Mouse (Mus musculus) midbrain, embryonic 13.5 days (tissue): ENCODE measurements around the gene Fcna. TPM values are rescaled to one million over a fixed set of nuclear protein-coding genes. Genes with fewer than 3 reads are reported as not detected.
A peak's percentile ranks its signal among the peaks of the same experiment; 100 is the strongest.

Source experiments
- ATAC-seq: fragments of 200-750 bp; cut with Nextera tagmentation; 2 replicates; pipeline ENCODE4 v1.8.0; 2017; ENCODE audit warnings: mild to moderate bottlenecking, moderate TSS enrichment, moderate library complexity
- H3K27ac ChIP-seq: fragments of 300-500 bp; sonication (generic); 2 replicates; pipeline ENCODE4 v1.5.1; 2015; ENCODE audit warnings: inconsistent platforms, mild to moderate bottlenecking, moderate library complexity
- H3K27me3 ChIP-seq: fragments of 300-500 bp; sonication (generic); 2 replicates; pipeline ENCODE4 v1.6.1; 2015; ENCODE audit warnings: mild to moderate bottlenecking, inconsistent platforms
- H3K36me3 ChIP-seq: fragments of 300-500 bp; sonication (generic); 2 replicates; pipeline ENCODE4 v1.6.1; 2015; ENCODE audit warnings: mild to moderate bottlenecking, inconsistent platforms
- H3K4me1 ChIP-seq: fragments of 300-500 bp; sonication (generic); replicated peaks from 2 replicates; pipeline ENCODE4 v1.6.1; 2015; ENCODE audit warnings: inconsistent platforms
- H3K4me2 ChIP-seq: fragments of 300-500 bp; sonication (generic); replicated peaks from 2 replicates; pipeline ENCODE4 v1.6.1; 2015; ENCODE audit warnings: moderate library complexity, mild to moderate bottlenecking, inconsistent platforms
- H3K4me3 ChIP-seq: fragments of 300-500 bp; sonication (generic); replicated peaks from 2 replicates; pipeline ENCODE4 v1.5.1; 2015; ENCODE audit warnings: mild to moderate bottlenecking, inconsistent platforms
- H3K9ac ChIP-seq: fragments of 300-500 bp; sonication (generic); replicated peaks from 2 replicates; pipeline ENCODE4 v1.6.1; 2015; ENCODE audit warnings: mild to moderate bottlenecking, inconsistent platforms
- H3K9me3 ChIP-seq: fragments of 300-500 bp; sonication (generic); 2 replicates; pipeline ENCODE4 v1.6.1; 2016; ENCODE audit warnings: mild to moderate bottlenecking, inconsistent platforms
- WGBS: fragments of 180-500 bp; shearing (Covaris S2); methylation state at CpG from one replicate; pipeline ENCODE4 v1.1.7; 2015; 5-methylcytosine and 5-hydroxymethylcytosine counted together
- polyA plus RNA-seq: library from polyadenylated mRNA; unstranded; fragments of >200 nt; fragmentation: Nextera tagmentation; extraction: Ambion mirVana; gene quantifications from 2 replicates; pipeline ENCODE4 v1.2.1, GENCODE M21; 2015

Gene Fcna
- polyA plus RNA-seq, 1 experiment from 2014 or later = 1.1 TPM

GRCm38 (mm10) chr2:25602526-25602925 lies 25.3 kb downstream of the Fcna start:
- H3K36me3 ChIP-seq = peaks cover 59% of the 10 kb centered on the region
- no peak overlapping the region for H3K27ac ChIP-seq
- WGBS = 97% methylated on average over 5 of the region's 5 CpGs
- H3K4me3 ChIP-seq = no peak overlapping the region
- no peaks in the 10 kb centered on the region for H3K27me3 ChIP-seq
- no peaks in the 10 kb centered on the region for H3K9me3 ChIP-seq
- no peak overlapping the region for H3K4me2 ChIP-seq
- no peak overlapping the region for H3K9ac ChIP-seq
- ATAC-seq = no peak
- H3K4me1 ChIP-seq = peaks cover 16% of the 10 kb centered on the region

GRCm38 (mm10) chr2:25600037-25600436 lies 27.8 kb downstream of the Fcna start:
- no peak overlapping the region for H3K4me3 ChIP-seq
- H3K4me1 ChIP-seq = no peaks in the 10 kb centered on the region
- H3K9me3 ChIP-seq = no peaks in the 10 kb centered on the region
- ATAC-seq = no peak
- H3K27me3 ChIP-seq = no peaks in the 10 kb centered on the region
- H3K9ac ChIP-seq = no peak overlapping the region
- H3K4me2 ChIP-seq = no peak overlapping the region
- peaks cover 84% of the 10 kb centered on the region for H3K36me3 ChIP-seq
- 97% methylated on average over 2 of the region's 2 CpGs for WGBS
- H3K27ac ChIP-seq = no peak overlapping the region

- H3K36me3 ChIP-seq = peaks cover 91% of the 10 kb centered on the region
- H3K4me3 ChIP-seq = no peak overlapping the region
- H3K9me3 ChIP-seq = no peaks in the 10 kb centered on the region
- no peak overlapping the region for H3K9ac ChIP-seq
- ATAC-seq = no peak
- no peaks in the 10 kb centered on the region for H3K27me3 ChIP-seq
- no peaks in the 10 kb centered on the region for H3K4me1 ChIP-seq
- H3K4me2 ChIP-seq = no peak overlapping the region
- 94% methylated on average over 1 of the region's 1 CpGs for WGBS
- no peak overlapping the region for H3K27ac ChIP-seq
These were observed 29.1 kb downstream of the Fcna start for GRCm38 (mm10) chr2:25598749-25599148.

GRCm38 (mm10) chr2:25596765-25597510 lies 30.9 kb downstream of the Fcna start:
- no peaks in the 10 kb centered on the region for H3K27me3 ChIP-seq
- H3K4me2 ChIP-seq = no peak overlapping the region
- H3K4me3 ChIP-seq = no peak overlapping the region
- ATAC-seq = no peak
- peaks cover 95% of the 10 kb centered on the region for H3K36me3 ChIP-seq
- 95% methylated on average over 5 of the region's 5 CpGs for WGBS
- no peaks in the 10 kb centered on the region for H3K4me1 ChIP-seq
- no peak overlapping the region for H3K27ac ChIP-seq
- no peak overlapping the region for H3K9ac ChIP-seq
- no peaks in the 10 kb centered on the region for H3K9me3 ChIP-seq

- no peaks in the 10 kb centered on the region for H3K9me3 ChIP-seq
- H3K4me1 ChIP-seq = no peaks in the 10 kb centered on the region
- no peak overlapping the region for H3K27ac ChIP-seq
- H3K27me3 ChIP-seq = no peaks in the 10 kb centered on the region
- no peak overlapping the region for H3K9ac ChIP-seq
- H3K4me2 ChIP-seq = no peak overlapping the region
- peaks cover 93% of the 10 kb centered on the region for H3K36me3 ChIP-seq
- ATAC-seq = no peak
- WGBS = 92% methylated on average over 2 of the region's 2 CpGs
- no peak overlapping the region for H3K4me3 ChIP-seq
These were observed 36.0 kb downstream of the Fcna start for GRCm38 (mm10) chr2:25591863-25592262.

GRCm38 (mm10) chr2:25588227-25588907 lies 39.5 kb downstream of the Fcna start:
- Histone ChIP-seq H3K4me1 (peaks cover 3% of the 10 kb centered on the region; the same call in 1 of the 2 replicates), H3K27ac (no peak overlapping the region), H3K36me3 (peaks cover 97% of the 10 kb centered on the region), H3K9ac (no peak overlapping the region), H3K4me2 (no peak overlapping the region), H3K4me3 (no peak overlapping the region), H3K9me3 (no peaks in the 10 kb centered on the region), H3K27me3 (no peaks in the 10 kb centered on the region)
- WGBS = 97% methylated on average over 8 of the region's 8 CpGs
- ATAC-seq = no peak

- WGBS = 94% methylated on average over 8 of the region's 8 CpGs
- ATAC-seq = no peak
- no peak overlapping the region for H3K9ac ChIP-seq
- H3K4me1 ChIP-seq = peaks cover 14% of the 10 kb centered on the region
- no peak overlapping the region for H3K4me2 ChIP-seq
- no peak overlapping the region for H3K4me3 ChIP-seq
- no peaks in the 10 kb centered on the region for H3K27me3 ChIP-seq
- H3K9me3 ChIP-seq = no peaks in the 10 kb centered on the region
- H3K27ac ChIP-seq = no peak overlapping the region
- H3K36me3 ChIP-seq = peaks cover 92% of the 10 kb centered on the region
These were observed 40.5 kb downstream of the Fcna start for GRCm38 (mm10) chr2:25587290-25587689.

GRCm38 (mm10) chr2:25585601-25586000 lies 42.2 kb downstream of the Fcna start:
- peaks cover 75% of the 10 kb centered on the region for H3K36me3 ChIP-seq
- no peak overlapping the region for H3K9ac ChIP-seq
- no peak for ATAC-seq
- H3K4me3 ChIP-seq = no peak overlapping the region
- 94% methylated on average over 3 of the region's 3 CpGs for WGBS
- peaks cover 6% of the 10 kb centered on the region for H3K27me3 ChIP-seq
- H3K4me2 ChIP-seq = no peak overlapping the region
- no peaks in the 10 kb centered on the region for H3K9me3 ChIP-seq
- H3K27ac ChIP-seq = no peak overlapping the region
- peaks cover 29% of the 10 kb centered on the region for H3K4me1 ChIP-seq

- peaks cover 68% of the 10 kb centered on the region for H3K36me3 ChIP-seq
- 89% methylated on average over 4 of the region's 4 CpGs for whole genome bisulfite sequencing
- ATAC-seq = no peak
These were observed 43.0 kb downstream of the Fcna start for GRCm38 (mm10) chr2:25584856-25585255.

GRCm38 (mm10) chr2:25584152-25584551 lies 43.7 kb downstream of the Fcna start:
- Histone ChIP-seq H3K27ac (no peak overlapping the region), H3K4me2 (no peak overlapping the region), H3K27me3 (peaks cover 21% of the 10 kb centered on the region), H3K9ac (no peak overlapping the region), H3K4me1 (peaks cover 43% of the 10 kb centered on the region), H3K36me3 (peaks cover 61% of the 10 kb centered on the region), H3K4me3 (no peak overlapping the region), H3K9me3 (no peaks in the 10 kb centered on the region)
- 95% methylated on average over 3 of the region's 3 CpGs for WGBS
- ATAC-seq = no peak

More at GRCm38 (mm10) chr2:25584856-25585255, 43.0 kb downstream of the Fcna start:
- Histone ChIP-seq H3K4me1 (peaks cover 36% of the 10 kb centered on the region), H3K27ac (no peak overlapping the region), H3K9ac (no peak overlapping the region), H3K4me2 (no peak overlapping the region), H3K9me3 (no peaks in the 10 kb centered on the region), H3K4me3 (no peak overlapping the region), H3K27me3 (peaks cover 14% of the 10 kb centered on the region)

GRCm38 (mm10) chr2:25583571-25583970 lies 44.3 kb downstream of the Fcna start:
- H3K9ac ChIP-seq = no peak overlapping the region
- H3K27me3 ChIP-seq = peaks cover 26% of the 10 kb centered on the region
- no peak for ATAC-seq
- H3K4me1 ChIP-seq = peaks cover 46% of the 10 kb centered on the region
- H3K9me3 ChIP-seq = no peaks in the 10 kb centered on the region
- H3K27ac ChIP-seq = no peak overlapping the region
- H3K36me3 ChIP-seq = peaks cover 56% of the 10 kb centered on the region
- 74% methylated on average over 4 of the region's 4 CpGs for WGBS
- no peak overlapping the region for H3K4me3 ChIP-seq
- H3K4me2 ChIP-seq = no peak overlapping the region

- Histone ChIP-seq H3K27me3 (peaks cover 31% of the 10 kb centered on the region), H3K9ac (0 out of 2 replicates have a peak overlapping the region, but pooled peaks have one; percentile 14), H3K36me3 (peaks cover 51% of the 10 kb centered on the region), H3K9me3 (no peaks in the 10 kb centered on the region), H3K4me3 (no peak overlapping the region), H3K4me1 (peaks cover 50% of the 10 kb centered on the region), H3K27ac (no peak overlapping the region), H3K4me2 (no peak overlapping the region)
- WGBS = 82% methylated on average over 6 of the region's 6 CpGs
- no peak for ATAC-seq
These were observed 44.7 kb downstream of the Fcna start for GRCm38 (mm10) chr2:25583120-25583481.
